Mouse (Mus musculus) lung, adult 2 months (tissue): ENCODE measurements around the gene Nppa. TPM values are rescaled to one million over a fixed set of nuclear protein-coding genes. Genes with fewer than 3 reads are reported as not detected.
"Not testable (repeated sequence)": the region's sequence is repeated elsewhere in the genome, so short reads cannot be mapped to it uniquely, and the experiment has no call there.

Experiments
- DNase-seq: peaks from one replicate; pipeline ENCODE4 v3.0.0; 2022
- H3K4me1 ChIP-seq: fragments of 200-500 bp; 2 replicates; pipeline ENCODE4 v1.6.1; 2011; ENCODE audit warnings: low read length; ENCODE audit not compliant: control insufficient read depth, insufficient read depth
- H3K4me3 ChIP-seq: fragments of 200-500 bp; replicated peaks from 2 replicates; pipeline ENCODE3; 2011; ENCODE audit warnings: low read depth, mild to moderate bottlenecking, control low read depth, low read length; ENCODE audit errors: extremely low read depth
- CTCF ChIP-seq: fragments of 200-500 bp; IDR thresholded peaks from 2 replicates; pipeline ENCODE4 v1.5.1; 2011; ENCODE audit warnings: mild to moderate bottlenecking, low read length, control low read depth; ENCODE audit not compliant: insufficient read depth
- POLR2A ChIP-seq: fragments of 200-500 bp; IDR thresholded peaks from 2 replicates; pipeline ENCODE4 v1.6.1; 2011; ENCODE audit warnings: low read depth, mild to moderate bottlenecking, control low read depth, low read length, borderline replicate concordance; ENCODE audit errors: extremely low read depth
- WGBS: fragments of 180-500 bp; shearing (Covaris S2); methylation state at CpG from one replicate; pipeline ENCODE4 v1.1.7; 2018; 5-methylcytosine and 5-hydroxymethylcytosine counted together
- polyA plus RNA-seq: library from polyadenylated mRNA; depleted of rRNA; stranded (reverse); fragments of >200 nt; gene quantifications from 2 replicates; pipeline ENCODE4 v1.2.3, GENCODE M21; 2012; rRNA removed

Nppa gene
- polyA plus RNA-seq, 1 experiment: 55.1 TPM

DNA sequence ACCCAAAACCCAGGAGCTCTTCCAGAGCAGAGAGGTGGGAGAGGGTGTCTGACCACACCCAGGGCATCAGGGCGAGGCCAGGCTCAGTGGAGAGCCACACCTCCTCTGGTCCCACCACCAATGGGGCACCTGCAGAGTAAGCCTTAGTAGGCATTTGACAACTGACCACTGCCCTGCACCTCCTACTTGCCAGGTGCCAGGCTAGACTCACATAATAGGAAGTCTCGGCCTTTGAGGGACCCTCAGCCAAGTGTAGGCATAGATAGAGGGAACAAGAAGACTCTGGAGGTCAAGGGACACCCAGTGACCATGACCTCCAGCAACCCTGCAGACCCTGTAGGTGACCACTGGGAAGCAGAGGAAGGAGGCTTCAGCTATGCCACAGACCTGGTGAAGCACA is 43.6 kb downstream of the Nppa start:
- no peak overlapping the region for H3K4me3 ChIP-seq
- DNase-seq: no peak
- WGBS: 91% methylated on average over 2 of the region's 2 CpGs
- TF ChIP-seq CTCF (no peak), POLR2A (no peak)
- H3K4me1 ChIP-seq: peaks cover 12% of the 10 kb centered on the region

DNA sequence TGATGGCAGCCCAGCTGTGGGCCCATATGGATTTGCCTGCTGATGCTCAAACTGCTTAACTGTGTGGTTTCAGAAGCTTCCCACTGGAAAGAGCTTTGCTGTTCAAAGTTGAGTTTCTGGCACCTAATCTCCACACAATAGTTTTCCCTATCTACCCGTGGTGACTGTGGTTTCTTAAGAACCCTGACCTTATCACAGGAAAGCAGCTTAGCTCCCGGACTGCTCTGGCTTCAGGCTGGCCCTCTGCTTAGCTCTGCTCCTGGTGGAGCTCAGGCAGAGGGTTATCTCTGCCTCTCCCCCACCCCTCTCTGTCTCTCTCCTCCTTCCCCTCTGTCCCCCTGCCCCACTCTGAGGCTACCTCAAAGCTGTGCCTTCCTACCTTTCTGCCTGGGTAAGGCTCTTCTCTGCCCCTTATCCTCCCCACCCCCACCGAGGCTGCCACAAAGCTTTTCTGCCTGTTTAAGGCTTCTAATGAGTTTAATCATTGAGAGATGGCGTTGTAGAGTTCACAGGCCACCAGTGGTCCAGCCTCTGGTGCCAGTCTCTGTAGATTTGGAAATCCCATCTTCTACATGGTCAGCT is 46.0 kb downstream of the Nppa start:
- no peak for TF ChIP-seq CTCF
- TF ChIP-seq POLR2A: no peak
- no peak overlapping the region for H3K4me3 ChIP-seq
- H3K4me1 ChIP-seq: peaks cover 3% of the 10 kb centered on the region
- DNase-seq: no peak
- WGBS: 58% methylated on average over 4 of the region's 4 CpGs

DNA sequence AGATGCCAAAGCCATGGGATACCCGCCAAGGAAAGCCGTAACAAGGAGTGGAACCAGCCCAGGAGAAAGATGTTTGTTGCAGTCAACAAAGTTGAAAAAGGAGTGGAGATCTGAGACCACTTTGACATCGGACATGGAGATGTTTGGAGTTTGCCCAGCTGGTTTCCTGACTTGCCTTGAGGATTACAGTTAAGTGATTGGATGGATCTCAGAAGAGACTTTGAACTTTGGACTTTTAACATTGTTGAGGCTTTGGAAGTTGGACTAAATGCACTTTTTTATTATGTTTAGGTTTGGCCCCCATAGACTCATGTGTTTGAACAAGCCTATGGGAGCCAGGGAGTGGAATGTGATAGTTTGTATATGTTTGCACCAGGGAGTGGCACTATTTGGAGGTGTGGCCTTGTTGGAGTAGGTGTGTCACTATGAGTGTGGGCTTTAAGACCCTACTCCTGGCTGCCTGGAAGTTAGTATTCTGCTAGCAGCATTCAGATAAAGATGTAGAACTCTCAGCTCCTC is 49.9 kb downstream of the Nppa start:
- DNase-seq, H3K4me3 ChIP-seq, H3K4me1 ChIP-seq: not testable (repeated sequence)
- WGBS: 74% methylated on average over 3 of the region's 3 CpGs

DNA sequence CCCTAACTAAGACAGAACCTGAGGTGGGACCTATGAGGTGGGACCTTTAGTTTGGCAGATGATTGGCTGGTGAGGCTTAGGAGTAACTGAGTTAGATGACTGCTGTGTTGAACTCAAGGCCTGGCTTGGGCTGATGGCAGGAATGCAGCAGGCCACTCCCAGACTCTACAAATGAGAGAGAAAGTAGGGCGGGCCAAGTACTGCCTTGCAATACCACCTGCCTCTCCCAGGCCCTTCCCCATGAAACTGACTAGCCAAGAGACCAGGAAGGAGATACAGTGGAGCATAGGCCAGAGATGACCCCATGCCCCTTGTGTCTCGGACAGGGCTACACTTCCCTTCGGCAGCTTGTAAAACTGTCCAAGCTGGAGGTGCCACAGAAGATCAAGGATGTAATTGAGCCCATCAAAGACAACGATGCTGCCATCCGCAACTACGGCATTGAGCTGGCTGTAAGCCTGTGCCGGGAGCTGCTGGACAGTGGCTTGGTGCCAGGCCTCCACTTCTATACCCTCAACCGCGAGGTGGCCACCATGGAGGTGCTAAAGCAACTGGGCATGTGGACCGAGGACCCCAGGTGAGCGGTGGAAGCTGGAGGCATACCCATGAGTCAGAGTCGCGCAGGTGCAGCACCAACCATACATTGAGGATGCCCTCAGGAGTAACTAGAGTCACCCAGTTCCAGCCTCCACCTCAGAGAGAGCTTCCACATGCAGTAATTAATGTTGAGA is 50.7 kb downstream of the Nppa start:
- Histone ChIP-seq H3K4me1 (no peaks in the 10 kb centered on the region), H3K4me3 (no peak overlapping the region)
- DNase-seq: no peak

More for the DNA sequence above, 50.7 kb downstream of the Nppa start:
- TF ChIP-seq POLR2A (no peak), CTCF (no peak)
- WGBS: 89% methylated on average over 13 of the region's 13 CpGs

Other genes with a start within 250 kb of the Nppa start
- gene Zfp984, start 190.9 kb upstream of the Nppa start, polyA plus RNA-seq: 0.37 and 1.5 TPM in 2 replicates
- 0.67 and 1.1 TPM in 2 replicates for gene Zfp933, start 152.4 kb upstream of the Nppa start, polyA plus RNA-seq
- 45.1 and 70.3 TPM in 2 replicates for gene Miip, start 131.9 kb upstream of the Nppa start, polyA plus RNA-seq
- gene Fv1, start 131.7 kb upstream of the Nppa start, polyA plus RNA-seq: 0.84 and 1.9 TPM in 2 replicates
- gene Mfn2, start 96.0 kb upstream of the Nppa start, polyA plus RNA-seq: 36.5 and 52.2 TPM in 2 replicates
- gene Plod1, start 64.0 kb upstream of the Nppa start, polyA plus RNA-seq: 45.0 and 62.2 TPM in 2 replicates
- gene 2510039O18Rik, start 59.8 kb upstream of the Nppa start, polyA plus RNA-seq: 84.1 and 97.5 TPM in 2 replicates
- gene Nppb, start 14.9 kb upstream of the Nppa start, polyA plus RNA-seq: not detected in 2 replicates
- gene Clcn6, start 38.1 kb downstream of the Nppa start, polyA plus RNA-seq: 14.1 and 14.9 TPM in 2 replicates
- 34.8 and 38.9 TPM in 2 replicates for gene Mthfr, start 38.4 kb downstream of the Nppa start, polyA plus RNA-seq
- gene Agtrap, start 87.3 kb downstream of the Nppa start, polyA plus RNA-seq: 50.1 and 56.8 TPM in 2 replicates
- gene Mad2l2, start 129.7 kb downstream of the Nppa start, polyA plus RNA-seq: 26.9 and 30.8 TPM in 2 replicates
- gene Draxin, start 130.0 kb downstream of the Nppa start, polyA plus RNA-seq: 0.15 and 0.59 TPM in 2 replicates
- 64.5 and 84.4 TPM in 2 replicates for gene Fbxo6, start 151.4 kb downstream of the Nppa start, polyA plus RNA-seq
- gene Fbxo44, start 159.8 kb downstream of the Nppa start, polyA plus RNA-seq: 13.3 and 21.5 TPM in 2 replicates
- gene Fbxo2, start 159.9 kb downstream of the Nppa start, polyA plus RNA-seq: 1.9 and 2.6 TPM in 2 replicates